Mouse (Mus musculus) cerebellum, adult 9-11 months (tissue): ENCODE results near the gene Pex13.
"Not testable (repeated sequence)": the region's sequence is repeated elsewhere in the genome, so short reads cannot be mapped to it uniquely, and the experiment has no call there.

Experiments
- DNase-seq: peaks from one replicate; pipeline ENCODE4 v3.0.0; 2022

Pex13 gene

DNA sequence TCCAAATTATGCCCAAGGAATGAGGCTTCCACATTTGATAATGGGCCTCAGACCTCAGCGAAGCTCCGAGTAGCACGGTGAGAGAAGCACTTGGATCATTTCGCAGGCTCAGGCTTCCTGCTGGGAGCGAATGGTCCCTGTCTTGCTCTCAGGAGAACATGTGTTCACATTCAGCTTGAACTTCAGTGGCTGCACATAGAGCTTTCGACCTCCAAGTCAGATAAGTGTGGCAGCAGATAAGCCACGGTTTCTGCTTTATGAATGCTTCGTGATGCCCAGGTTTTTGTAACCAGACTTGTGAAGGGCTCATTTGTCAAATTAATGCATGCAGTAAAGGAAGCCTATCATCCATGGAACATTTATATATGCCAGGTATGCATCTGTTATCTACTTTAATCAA is 31.2 kb downstream of the Pex13 start:
- peak; percentile 25 for DNase-seq

DNA sequence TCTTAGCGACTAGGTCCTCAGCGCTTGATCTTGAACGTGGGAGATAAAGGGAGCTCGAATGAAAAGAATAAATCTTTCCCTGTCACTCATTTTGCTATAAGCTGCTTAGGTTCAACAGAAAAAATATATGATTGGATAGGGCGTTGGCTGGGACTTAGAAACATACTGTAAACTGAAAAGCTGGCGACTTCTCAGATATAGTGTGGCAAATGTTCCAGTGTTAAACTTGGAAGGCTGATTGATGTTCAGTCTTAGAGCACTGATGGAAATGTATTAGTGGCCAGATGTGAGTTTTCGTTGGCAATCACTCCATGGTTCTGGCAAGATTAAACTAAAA is 31.9 kb downstream of the Pex13 start:
- no peak for DNase-seq

DNA sequence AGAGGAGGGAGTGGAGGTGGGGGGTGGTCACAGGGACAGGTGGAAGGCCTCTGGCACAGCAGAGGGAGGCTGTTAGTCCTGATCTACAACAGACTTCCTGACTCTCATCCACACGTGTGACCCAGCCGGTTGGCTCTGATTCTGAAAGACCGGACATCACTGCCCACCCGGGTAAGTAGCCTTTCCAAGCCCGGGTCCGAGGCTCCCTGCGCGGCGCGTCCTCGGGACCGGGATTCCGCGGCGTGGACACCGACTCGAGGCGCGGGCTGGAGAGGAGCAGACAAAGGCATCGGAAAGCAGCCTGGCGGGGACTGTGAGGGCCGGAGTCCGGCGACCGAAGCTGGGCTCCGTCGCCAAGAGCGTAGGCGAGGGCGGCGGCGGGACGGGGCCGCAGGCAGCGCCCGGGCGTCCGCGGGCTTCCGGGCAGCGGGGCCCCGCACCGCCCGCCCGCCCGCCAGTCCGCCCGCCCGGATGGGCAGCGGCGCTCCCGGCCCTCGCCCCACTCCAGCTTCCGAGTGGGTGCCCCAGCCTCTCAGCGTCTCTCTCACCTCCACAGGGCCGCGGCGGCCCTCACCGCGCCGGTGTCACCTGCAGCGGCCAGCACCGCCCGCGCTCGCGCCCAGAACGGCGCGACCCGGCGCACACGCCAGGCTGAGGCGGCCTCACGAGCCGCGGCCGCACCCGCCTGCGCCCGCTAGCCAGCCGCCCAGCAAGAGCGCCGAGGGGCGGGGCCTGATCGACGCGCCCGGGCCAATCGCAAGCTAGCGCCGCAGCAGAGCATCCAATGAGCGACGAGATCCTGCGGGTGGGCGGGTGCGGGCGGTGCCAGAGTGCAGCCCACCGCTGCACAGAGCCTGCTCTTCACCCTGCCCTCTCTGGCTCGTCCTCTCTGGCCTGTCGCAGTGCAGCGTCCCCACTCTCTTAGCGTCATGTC is 32.5 kb downstream of the Pex13 start, which contains the start of gene 0610010F05Rik:
0610010F05Rik (minus strand) TSS at position 695 of the 934 bp plus-strand sequence.
- peak; percentile 89 for DNase-seq

DNA sequence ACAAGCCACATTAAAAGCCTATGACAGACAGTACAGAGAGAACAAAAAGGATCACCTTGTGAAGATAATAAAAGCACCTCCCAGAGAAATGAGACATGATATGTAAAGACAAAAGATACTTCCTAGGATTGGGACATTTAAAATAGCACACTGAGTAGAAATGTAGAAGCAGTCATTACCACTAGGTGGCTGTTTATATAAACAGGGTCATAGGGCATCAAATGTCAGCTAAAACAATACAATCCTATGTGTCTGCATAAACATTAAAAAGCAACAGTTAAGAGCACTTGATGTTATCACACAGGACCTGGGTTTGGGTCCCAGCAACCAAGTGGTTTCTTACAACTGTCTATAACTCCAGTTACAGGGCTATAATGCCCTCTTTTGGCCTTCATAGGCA is 35.1 kb downstream of the Pex13 start:
- DNase-seq: no peak

DNA sequence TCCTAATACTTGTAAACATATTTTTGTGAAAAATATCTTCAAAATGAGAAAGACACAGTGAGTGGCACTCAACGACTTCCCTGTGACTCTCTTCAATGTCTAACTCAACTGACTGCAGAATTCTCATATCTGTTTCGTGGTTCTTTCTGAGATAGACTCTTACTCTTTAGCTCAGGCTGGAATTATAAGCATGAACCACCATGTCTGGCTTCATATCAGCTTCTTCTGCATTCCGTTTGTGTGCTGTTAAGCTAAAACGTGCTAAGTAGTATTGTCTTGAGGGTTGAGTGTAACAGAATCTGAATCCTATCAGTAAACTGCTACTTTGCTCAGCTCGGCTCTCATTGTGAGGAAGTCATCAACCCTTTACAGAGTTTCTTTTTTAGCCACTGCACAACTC is 46.8 kb downstream of the Pex13 start:
- no peak for DNase-seq

DNA sequence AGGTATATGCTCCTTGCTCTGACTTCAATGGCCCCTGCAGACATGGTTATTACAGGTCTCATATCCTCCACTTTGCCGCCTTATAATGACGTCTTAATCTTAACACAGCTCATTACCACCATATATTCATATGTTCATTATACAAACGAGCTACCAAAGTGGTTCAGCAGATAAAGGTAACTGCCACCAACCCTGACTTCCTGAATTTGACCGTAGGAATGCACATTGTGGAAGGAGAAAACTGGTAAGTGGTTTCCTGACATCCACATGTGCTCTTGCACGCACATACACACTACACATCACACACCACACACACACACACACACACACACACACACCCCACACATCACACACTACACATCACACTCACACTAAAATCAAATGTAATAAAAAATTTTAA is 51.2 kb downstream of the Pex13 start:
- DNase-seq: no peak

DNA sequence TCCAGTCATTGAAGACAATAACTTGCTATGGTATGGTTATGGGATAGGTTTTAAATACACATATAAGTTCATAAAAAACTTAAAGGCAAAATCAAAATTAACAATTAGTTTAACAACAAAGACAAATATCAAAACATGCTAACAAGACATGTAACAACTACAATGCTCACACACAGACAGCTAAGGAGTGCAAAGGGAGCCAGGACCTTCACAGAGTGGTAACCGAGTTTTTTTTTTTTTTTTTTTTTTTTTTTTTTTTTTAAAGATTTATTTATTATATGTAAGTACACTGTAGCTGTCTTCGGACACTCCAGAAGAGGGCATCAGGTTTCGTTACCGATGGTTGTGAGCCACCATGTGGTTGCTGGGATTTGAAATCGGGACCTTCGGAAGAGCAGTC is 58.5 kb downstream of the Pex13 start:
- not testable (repeated sequence) for DNase-seq
